Mouse (Mus musculus) hindbrain, embryonic 16.5 days (tissue): ENCODE data around the gene Tnpo1. TPM values are rescaled to one million over a fixed set of nuclear protein-coding genes. Genes with fewer than 3 reads are reported as not detected.

Experiments
- ATAC-seq: fragments of 200-750 bp; cut with Nextera tagmentation; 2 replicates; pipeline ENCODE4 v1.8.0; 2017; ENCODE audit warnings: moderate TSS enrichment, moderate library complexity
- H3K27ac ChIP-seq: fragments of 300-500 bp; sonication (generic); 2 replicates; pipeline ENCODE4 v1.5.1; 2014; ENCODE audit warnings: low read depth, mild to moderate bottlenecking, control low read depth, low read length, moderate library complexity
- H3K27me3 ChIP-seq: fragments of 300-500 bp; sonication (generic); replicated peaks from 2 replicates; pipeline ENCODE4 v1.6.1; 2014; ENCODE audit warnings: low read length; ENCODE audit not compliant: control insufficient read depth, insufficient read depth
- H3K36me3 ChIP-seq: fragments of 300-500 bp; sonication (generic); 2 replicates; pipeline ENCODE4 v1.6.1; 2014; ENCODE audit warnings: mild to moderate bottlenecking, low read length, moderate library complexity, mixed read lengths; ENCODE audit not compliant: control insufficient read depth, insufficient read depth
- H3K4me1 ChIP-seq: fragments of 300-500 bp; sonication (generic); 2 replicates; pipeline ENCODE4 v1.6.1; 2014; ENCODE audit warnings: low read depth, low read length; ENCODE audit not compliant: control insufficient read depth, insufficient read depth
- H3K4me2 ChIP-seq: fragments of 300-500 bp; sonication (generic); 2 replicates; pipeline ENCODE4 v1.6.1; 2014; ENCODE audit warnings: mild to moderate bottlenecking, low read length, control low read depth, moderate library complexity
- H3K4me3 ChIP-seq: fragments of 300-500 bp; sonication (generic); 2 replicates; pipeline ENCODE4 v1.5.1; 2014; ENCODE audit warnings: mild to moderate bottlenecking, low read length, control low read depth, moderate library complexity
- H3K9ac ChIP-seq: fragments of 300-500 bp; sonication (generic); 2 replicates; pipeline ENCODE4 v1.6.1; 2014; ENCODE audit warnings: low read depth, mild to moderate bottlenecking, control low read depth, low read length, moderate library complexity
- H3K9me3 ChIP-seq: fragments of 300-500 bp; sonication (generic); 2 replicates; pipeline ENCODE4 v1.6.1; 2014; ENCODE audit warnings: mild to moderate bottlenecking, low read length, moderate library complexity; ENCODE audit not compliant: control insufficient read depth
- WGBS: fragments of 180-500 bp; shearing (Covaris S2); extraction: QIAGEN DNeasy Blood & Tissue Kit; methylation state at CpG from one replicate; pipeline ENCODE4 v1.1.7; 2014; 5-methylcytosine and 5-hydroxymethylcytosine counted together
- polyA plus RNA-seq: library from polyadenylated mRNA; unstranded; fragments of >200 nt; fragmentation: Nextera tagmentation; extraction: Ambion mirVana; gene quantifications from 2 replicates; pipeline ENCODE4 v1.2.1, GENCODE M21; 2015

Gene Tnpo1
- polyA plus RNA-seq, 1 experiment from 2014 or later = 36.2 TPM

DNA sequence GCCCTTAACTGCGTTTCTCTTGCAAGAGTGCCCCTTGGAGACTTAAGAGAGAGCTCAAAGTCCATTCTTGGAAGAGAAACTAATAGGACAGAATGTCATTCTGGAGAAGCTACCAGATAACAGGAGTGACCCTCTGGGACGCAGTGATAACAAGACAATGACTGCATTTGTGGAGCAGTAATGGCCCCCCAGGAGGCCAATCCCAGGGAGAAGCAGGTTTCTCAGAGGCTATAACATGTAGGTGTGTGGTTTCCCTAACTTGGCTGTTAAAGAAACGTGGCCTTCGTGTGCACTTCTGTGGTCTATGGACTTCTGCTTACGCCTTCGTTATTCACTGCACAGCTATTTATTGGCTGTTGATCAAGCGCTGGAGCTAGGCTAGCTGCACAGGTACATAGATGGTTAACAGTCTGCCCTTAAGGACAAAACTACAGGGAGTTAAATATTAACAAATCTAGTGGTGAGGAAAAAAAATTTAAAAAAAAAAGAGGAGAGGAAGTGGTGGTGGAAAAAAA lies 15.7 kb upstream of the Tnpo1 start:
- no peak for ATAC-seq
- H3K27ac ChIP-seq = no peak overlapping the region
- no peak overlapping the region for H3K4me2 ChIP-seq
- WGBS = 80% methylated on average over 7 of the region's 7 CpGs
- no peaks in the 10 kb centered on the region for H3K9me3 ChIP-seq
- H3K36me3 ChIP-seq = no peaks in the 10 kb centered on the region
- no peaks in the 10 kb centered on the region for H3K27me3 ChIP-seq
- no peaks in the 10 kb centered on the region for H3K4me1 ChIP-seq
- no peak overlapping the region for H3K9ac ChIP-seq
- H3K4me3 ChIP-seq = no peak overlapping the region

DNA sequence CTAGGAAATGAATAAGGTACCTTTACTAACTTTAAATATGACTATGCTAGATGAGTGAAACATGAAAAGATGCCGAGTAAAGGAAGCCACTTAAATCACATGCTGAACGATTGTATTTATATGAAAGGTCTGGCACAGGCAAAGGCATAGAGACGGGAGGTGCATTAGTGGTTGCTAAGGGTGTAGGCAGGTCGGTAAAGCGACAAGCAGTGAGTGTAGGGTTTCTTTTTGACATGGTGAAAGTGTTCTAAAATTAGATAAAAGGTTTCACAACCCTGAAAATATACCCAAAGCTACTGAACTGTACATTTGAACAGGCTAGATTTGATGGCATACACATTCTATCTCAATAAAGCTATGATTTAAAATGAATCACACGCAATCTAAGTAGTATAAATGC lies 10.9 kb upstream of the Tnpo1 start:
- H3K36me3 ChIP-seq = no peaks in the 10 kb centered on the region
- no peak for ATAC-seq
- H3K9me3 ChIP-seq = no peaks in the 10 kb centered on the region
- H3K27ac ChIP-seq = no peak overlapping the region
- 81% methylated on average over 6 of the region's 6 CpGs for WGBS
- H3K4me2 ChIP-seq = no peak overlapping the region
- H3K4me1 ChIP-seq = no peaks in the 10 kb centered on the region
- H3K4me3 ChIP-seq = no peak overlapping the region
- no peak overlapping the region for H3K9ac ChIP-seq
- H3K27me3 ChIP-seq = no peaks in the 10 kb centered on the region

GRCm38 (mm10) chr13:98928908-98929307 lies 2.7 kb upstream of the Tnpo1 start:
- no peak overlapping the region for H3K4me2 ChIP-seq
- no peak overlapping the region for H3K9ac ChIP-seq
- no peak overlapping the region for H3K4me3 ChIP-seq
- no peaks in the 10 kb centered on the region for H3K27me3 ChIP-seq
- 99% methylated on average over 2 of the region's 2 CpGs for WGBS
- H3K27ac ChIP-seq = no peak overlapping the region
- H3K9me3 ChIP-seq = no peaks in the 10 kb centered on the region
- no peak for ATAC-seq
- no peaks in the 10 kb centered on the region for H3K36me3 ChIP-seq
- peaks cover 5% of the 10 kb centered on the region for H3K4me1 ChIP-seq

- peak overlapping the region; percentile 99 for H3K27ac ChIP-seq
- peak overlapping the region; percentile 100 for H3K9ac ChIP-seq
- peak overlapping the region; percentile 63 for H3K4me2 ChIP-seq
- H3K4me1 ChIP-seq = peaks cover 11% of the 10 kb centered on the region
- H3K36me3 ChIP-seq = no peaks in the 10 kb centered on the region
- 78% methylated on average over 3 of the region's 3 CpGs for WGBS
- no peak for ATAC-seq
- no peaks in the 10 kb centered on the region for H3K9me3 ChIP-seq
- peak overlapping the region; percentile 100 for H3K4me3 ChIP-seq
- no peaks in the 10 kb centered on the region for H3K27me3 ChIP-seq
Measured at GRCm38 (mm10) chr13:98926958-98927242, 716 bp upstream of the Tnpo1 start.

DNA sequence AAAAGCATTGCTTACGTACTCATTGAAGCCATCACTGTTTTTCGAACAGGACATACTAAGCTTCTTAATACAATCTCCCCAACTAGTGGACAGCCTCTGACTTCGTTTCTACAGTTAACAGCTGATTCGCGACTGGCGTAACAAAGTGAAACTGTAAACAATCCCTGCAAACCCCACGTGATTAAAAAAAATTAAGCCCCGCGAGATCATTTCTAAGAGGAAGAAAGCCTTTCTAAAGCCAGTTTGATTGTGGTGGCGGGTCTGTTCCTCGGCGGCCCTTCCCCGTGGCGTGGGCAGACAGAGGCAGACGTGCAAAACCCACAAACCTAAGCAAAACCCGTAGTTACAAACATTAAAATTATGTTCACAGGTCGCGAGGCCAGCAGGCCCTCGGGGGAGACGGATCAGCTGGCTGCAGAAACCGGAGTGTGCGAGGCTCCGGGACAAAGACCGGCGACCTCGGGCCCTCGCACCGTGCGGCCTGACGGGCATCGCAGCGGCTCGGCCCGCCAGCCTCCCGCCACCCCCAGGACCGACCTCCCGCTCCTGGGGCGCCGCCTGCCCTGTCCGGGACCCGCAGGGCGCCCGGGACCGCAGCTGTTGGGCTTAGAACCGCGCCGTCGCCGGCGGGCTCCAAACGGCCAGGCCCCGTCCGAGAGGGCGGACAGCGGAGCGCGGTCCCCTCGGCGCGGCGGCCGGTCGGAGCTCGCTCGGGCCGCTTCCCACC lies 535 bp downstream of the Tnpo1 start:
- Histone ChIP-seq H3K9ac (peak overlapping the region; percentile 100), H3K4me3 (peak overlapping the region; percentile 100), H3K4me2 (peak overlapping the region; percentile 66), H3K36me3 (no peaks in the 10 kb centered on the region), H3K9me3 (no peaks in the 10 kb centered on the region), H3K27ac (peak overlapping the region; percentile 99), H3K4me1 (peaks cover 17% of the 10 kb centered on the region), H3K27me3 (no peaks in the 10 kb centered on the region)
- under 1% methylated on average over 50 of the region's 66 CpGs for WGBS
- peak; percentile 13; the same call in 1 of the 2 replicates for ATAC-seq

GRCm38 (mm10) chr13:98924897-98925485 lies 1.2 kb downstream of the Tnpo1 start:
- 8% methylated on average over 11 of the region's 11 CpGs for WGBS
- H3K4me3 ChIP-seq = peak overlapping the region; percentile 100
- peak overlapping the region; percentile 66 for H3K4me2 ChIP-seq
- no peaks in the 10 kb centered on the region for H3K27me3 ChIP-seq
- peak overlapping the region; percentile 99; the same call in 1 of the 2 replicates for H3K27ac ChIP-seq
- H3K4me1 ChIP-seq = peaks cover 17% of the 10 kb centered on the region
- no peak for ATAC-seq
- no peaks in the 10 kb centered on the region for H3K9me3 ChIP-seq
- peak overlapping the region; percentile 100 for H3K9ac ChIP-seq
- no peaks in the 10 kb centered on the region for H3K36me3 ChIP-seq

- no peaks in the 10 kb centered on the region for H3K36me3 ChIP-seq
- ATAC-seq = no peak
- H3K27me3 ChIP-seq = no peaks in the 10 kb centered on the region
- no peak overlapping the region for H3K9ac ChIP-seq
- H3K27ac ChIP-seq = no peak overlapping the region
- H3K9me3 ChIP-seq = no peaks in the 10 kb centered on the region
- peaks cover 22% of the 10 kb centered on the region for H3K4me1 ChIP-seq
- H3K4me2 ChIP-seq = no peak overlapping the region
- H3K4me3 ChIP-seq = no peak overlapping the region
- WGBS = 93% methylated on average over 3 of the region's 3 CpGs
Measured at GRCm38 (mm10) chr13:98922806-98923205, 3.4 kb downstream of the Tnpo1 start.

DNA sequence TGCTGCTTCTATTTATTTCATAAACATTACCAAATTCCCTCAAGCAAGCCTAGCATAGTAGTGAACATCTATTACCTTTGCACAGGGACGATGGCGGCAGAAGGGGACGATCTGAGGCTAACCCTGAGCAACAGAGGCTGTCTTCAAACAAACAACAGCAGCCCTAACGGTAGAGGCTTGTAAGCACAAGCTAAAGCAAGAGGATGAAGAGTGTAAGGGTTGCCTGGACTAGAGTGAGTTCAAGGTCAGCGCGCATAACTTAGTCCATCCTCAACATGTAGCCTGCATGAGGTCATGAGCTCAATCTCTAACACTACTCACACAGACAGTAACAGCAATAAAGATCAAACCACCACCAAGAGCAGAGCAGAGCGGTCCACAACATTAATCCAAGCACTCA lies 4.9 kb downstream of the Tnpo1 start:
- ATAC-seq = no peak
- no peak overlapping the region for H3K4me3 ChIP-seq
- H3K9me3 ChIP-seq = no peaks in the 10 kb centered on the region
- no peaks in the 10 kb centered on the region for H3K36me3 ChIP-seq
- no peak overlapping the region for H3K27ac ChIP-seq
- H3K4me1 ChIP-seq = peaks cover 22% of the 10 kb centered on the region
- H3K27me3 ChIP-seq = no peaks in the 10 kb centered on the region
- WGBS = 91% methylated on average over 7 of the region's 7 CpGs
- H3K4me2 ChIP-seq = no peak overlapping the region
- H3K9ac ChIP-seq = no peak overlapping the region

DNA sequence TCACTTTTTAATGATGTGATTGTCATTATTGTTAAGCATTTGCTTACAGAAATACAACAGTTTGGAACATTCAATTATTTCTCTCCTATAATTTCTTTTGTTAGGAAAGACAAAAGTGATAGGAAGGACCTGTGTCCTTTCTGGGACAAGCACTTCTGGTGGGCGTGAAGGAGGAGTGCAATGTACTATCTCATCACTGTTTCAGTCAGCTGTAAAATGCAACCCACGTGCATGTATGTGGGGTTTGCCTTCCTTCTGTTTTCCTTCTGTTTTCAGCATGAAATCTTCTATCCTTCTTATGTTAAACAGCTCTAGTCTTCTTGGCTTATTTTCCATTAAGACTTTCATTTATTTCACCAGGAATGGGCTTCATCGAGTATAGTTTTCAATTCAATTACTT lies 5.9 kb downstream of the Tnpo1 start:
- Histone ChIP-seq H3K27ac (no peak overlapping the region), H3K4me1 (peaks cover 26% of the 10 kb centered on the region), H3K4me2 (no peak overlapping the region), H3K9me3 (no peaks in the 10 kb centered on the region), H3K9ac (no peak overlapping the region), H3K27me3 (no peaks in the 10 kb centered on the region), H3K4me3 (no peak overlapping the region), H3K36me3 (no peaks in the 10 kb centered on the region)
- ATAC-seq = no peak
- 75% methylated on average over 3 of the region's 3 CpGs for WGBS
